Mouse (Mus musculus) limb, embryonic 11.5 days (tissue): Measurements from ENCODE around the gene Gm17606. TPM values are rescaled to one million over a fixed set of nuclear protein-coding genes. Genes with fewer than 3 reads are reported as not detected.

Experiments
- ATAC-seq: fragments of 200-750 bp; cut with Nextera tagmentation; 2 replicates; pipeline ENCODE4 v1.8.0; 2017; ENCODE audit warnings: low read depth; ENCODE audit not compliant: insufficient number of reproducible peaks, low FRiP score, low TSS enrichment
- DNase-seq: peaks from one replicate; pipeline ENCODE4 v3.0.0-alpha.2; 2015; ENCODE audit warnings: low spot score
- H3K27ac ChIP-seq: fragments of 300-500 bp; sonication (generic); replicated peaks from 2 replicates; pipeline ENCODE4 v1.5.1; 2014; ENCODE audit warnings: low read depth, mild to moderate bottlenecking, low read length
- H3K27me3 ChIP-seq: fragments of 300-500 bp; sonication (generic); 2 replicates; pipeline ENCODE4 v1.6.1; 2014; ENCODE audit warnings: mild to moderate bottlenecking, low read length, mixed read lengths; ENCODE audit not compliant: control insufficient read depth, insufficient read depth
- H3K36me3 ChIP-seq: fragments of 300-500 bp; sonication (generic); 2 replicates; pipeline ENCODE4 v1.6.1; 2014; ENCODE audit warnings: mild to moderate bottlenecking, low read length, moderate library complexity, mixed read lengths; ENCODE audit not compliant: control insufficient read depth, insufficient read depth
- H3K4me1 ChIP-seq: fragments of 300-500 bp; sonication (generic); 2 replicates; pipeline ENCODE4 v1.6.1; 2014; ENCODE audit warnings: low read length, mixed read lengths; ENCODE audit not compliant: control insufficient read depth, insufficient read depth
- H3K4me2 ChIP-seq: fragments of 300-500 bp; sonication (generic); 2 replicates; pipeline ENCODE4 v1.6.1; 2014; ENCODE audit warnings: low read depth, mild to moderate bottlenecking, moderate library complexity; ENCODE audit not compliant: severe bottlenecking
- H3K4me3 ChIP-seq: fragments of 300-500 bp; sonication (generic); 2 replicates; pipeline ENCODE4 v1.5.1; 2014; ENCODE audit warnings: low read depth, low read length
- H3K9ac ChIP-seq: fragments of 300-500 bp; sonication (generic); 2 replicates; pipeline ENCODE4 v1.6.1; 2014; ENCODE audit warnings: mild to moderate bottlenecking, low read length
- H3K9me3 ChIP-seq: fragments of 300-500 bp; sonication (generic); 2 replicates; pipeline ENCODE4 v1.6.1; 2016; ENCODE audit warnings: low read length; ENCODE audit not compliant: control insufficient read depth
- WGBS: fragments of 180-500 bp; shearing (Covaris S2); extraction: QIAGEN DNeasy Blood & Tissue Kit; methylation state at CpG from one replicate; pipeline ENCODE4 v1.1.7; 2014; 5-methylcytosine and 5-hydroxymethylcytosine counted together
- polyA plus RNA-seq: library from polyadenylated mRNA; unstranded; fragments of >200 nt; fragmentation: Nextera tagmentation; extraction: Ambion mirVana; gene quantifications from 2 replicates; pipeline ENCODE4 v1.2.1, GENCODE M21; 2014

Gene Gm17606
- polyA plus RNA-seq, 1 experiment from 2014 or later, result not detected

DNA sequence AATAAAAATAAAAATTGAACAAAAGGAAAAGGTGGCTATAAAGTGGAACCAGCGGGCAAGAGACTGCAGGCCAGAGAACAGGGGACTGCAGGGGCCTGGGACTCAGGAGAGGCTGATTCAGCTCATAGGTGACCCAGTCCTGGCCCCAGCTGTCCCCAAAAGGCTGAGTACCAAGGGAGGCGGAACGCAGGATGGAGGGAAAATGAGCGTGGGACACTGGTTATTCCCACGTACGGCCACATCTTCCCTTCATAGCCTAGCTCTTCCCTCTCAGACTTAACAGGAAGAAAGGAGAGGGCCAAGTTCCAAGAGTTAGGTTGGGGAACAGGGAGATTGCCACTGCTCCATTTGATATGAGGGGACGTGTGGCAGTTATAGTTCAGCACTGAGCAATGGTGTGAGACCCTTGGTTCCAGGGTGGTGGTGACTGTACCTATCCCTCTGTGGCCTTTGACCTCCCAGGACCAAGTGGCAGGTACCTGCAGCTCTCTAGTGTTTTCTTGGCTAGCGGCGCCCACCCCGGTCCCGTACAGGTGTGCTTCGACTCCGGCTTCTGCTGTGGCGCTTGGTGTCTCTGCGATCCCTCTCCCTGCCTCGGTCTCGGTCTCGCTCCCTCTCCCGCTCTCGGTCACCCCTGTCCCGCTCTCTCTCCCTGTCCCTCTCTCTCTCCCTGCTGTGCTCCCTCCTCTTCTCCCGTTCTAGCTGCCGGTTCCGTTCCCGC lies 1.6 kb downstream of the Gm17606 start:
- 78% methylated on average over 25 of the region's 25 CpGs for WGBS
- no peaks in the 10 kb centered on the region for H3K27me3 ChIP-seq
- no peak overlapping the region for H3K9ac ChIP-seq
- no peak overlapping the region for H3K4me2 ChIP-seq
- H3K36me3 ChIP-seq, result peaks cover 43% of the 10 kb centered on the region
- ATAC-seq (no peak), DNase-seq (no peak)
- H3K4me3 ChIP-seq, result no peak overlapping the region
- no peak overlapping the region; the same call in 1 of the 2 replicates for H3K27ac ChIP-seq
- H3K9me3 ChIP-seq, result no peaks in the 10 kb centered on the region
- peaks cover 14% of the 10 kb centered on the region for H3K4me1 ChIP-seq

- Histone ChIP-seq H3K9me3 (no peaks in the 10 kb centered on the region), H3K27me3 (no peaks in the 10 kb centered on the region), H3K9ac (no peak overlapping the region), H3K36me3 (peaks cover 46% of the 10 kb centered on the region), H3K4me1 (peaks cover 14% of the 10 kb centered on the region), H3K4me2 (no peak overlapping the region), H3K4me3 (no peak overlapping the region), H3K27ac (no peak overlapping the region; the same call in 1 of the 2 replicates)
- WGBS, result 91% methylated on average over 2 of the region's 2 CpGs
- DNase-seq, result no peak
- ATAC-seq, result no peak
Measured at GRCm38 (mm10) chr14:54643011-54643410, 2.3 kb downstream of the Gm17606 start.

- H3K27me3 ChIP-seq, result no peaks in the 10 kb centered on the region
- no peak overlapping the region for H3K9ac ChIP-seq
- H3K4me1 ChIP-seq, result peaks cover 10% of the 10 kb centered on the region
- no peak for DNase-seq
- WGBS, result 93% methylated on average over 9 of the region's 9 CpGs
- H3K27ac ChIP-seq, result no peak overlapping the region
- ATAC-seq, result no peak
- H3K36me3 ChIP-seq, result peaks cover 47% of the 10 kb centered on the region
- H3K4me2 ChIP-seq, result no peak overlapping the region
- H3K9me3 ChIP-seq, result no peaks in the 10 kb centered on the region
- no peak overlapping the region for H3K4me3 ChIP-seq
Measured at GRCm38 (mm10) chr14:54644294-54644693, 3.5 kb downstream of the Gm17606 start.

GRCm38 (mm10) chr14:54646455-54646854 lies 5.7 kb downstream of the Gm17606 start:
- WGBS, result 96% methylated on average over 17 of the region's 17 CpGs
- Histone ChIP-seq H3K4me3 (no peak overlapping the region), H3K9me3 (no peaks in the 10 kb centered on the region), H3K27ac (no peak overlapping the region), H3K4me1 (no peaks in the 10 kb centered on the region), H3K9ac (no peak overlapping the region), H3K27me3 (no peaks in the 10 kb centered on the region), H3K36me3 (peaks cover 63% of the 10 kb centered on the region), H3K4me2 (no peak overlapping the region)
- DNase-seq (no peak), ATAC-seq (no peak)

- Histone ChIP-seq H3K27me3 (no peaks in the 10 kb centered on the region), H3K9ac (no peak overlapping the region), H3K36me3 (peaks cover 63% of the 10 kb centered on the region), H3K9me3 (no peaks in the 10 kb centered on the region), H3K27ac (no peak overlapping the region), H3K4me1 (no peaks in the 10 kb centered on the region; the same call in 1 of the 2 replicates), H3K4me3 (no peak overlapping the region), H3K4me2 (no peak overlapping the region)
- ATAC-seq (no peak), DNase-seq (no peak)
- 93% methylated on average over 8 of the region's 8 CpGs for WGBS
Measured at GRCm38 (mm10) chr14:54646898-54647636, 6.3 kb downstream of the Gm17606 start.

GRCm38 (mm10) chr14:54647900-54648299 lies 7.1 kb downstream of the Gm17606 start:
- no peak for ATAC-seq
- Histone ChIP-seq H3K4me1 (no peaks in the 10 kb centered on the region; the same call in 1 of the 2 replicates), H3K27me3 (no peaks in the 10 kb centered on the region), H3K9me3 (no peaks in the 10 kb centered on the region), H3K4me2 (no peak overlapping the region), H3K36me3 (peaks cover 58% of the 10 kb centered on the region), H3K9ac (no peak overlapping the region), H3K27ac (no peak overlapping the region), H3K4me3 (no peak overlapping the region)
- no peak for DNase-seq
- 81% methylated on average over 4 of the region's 4 CpGs for WGBS

DNA sequence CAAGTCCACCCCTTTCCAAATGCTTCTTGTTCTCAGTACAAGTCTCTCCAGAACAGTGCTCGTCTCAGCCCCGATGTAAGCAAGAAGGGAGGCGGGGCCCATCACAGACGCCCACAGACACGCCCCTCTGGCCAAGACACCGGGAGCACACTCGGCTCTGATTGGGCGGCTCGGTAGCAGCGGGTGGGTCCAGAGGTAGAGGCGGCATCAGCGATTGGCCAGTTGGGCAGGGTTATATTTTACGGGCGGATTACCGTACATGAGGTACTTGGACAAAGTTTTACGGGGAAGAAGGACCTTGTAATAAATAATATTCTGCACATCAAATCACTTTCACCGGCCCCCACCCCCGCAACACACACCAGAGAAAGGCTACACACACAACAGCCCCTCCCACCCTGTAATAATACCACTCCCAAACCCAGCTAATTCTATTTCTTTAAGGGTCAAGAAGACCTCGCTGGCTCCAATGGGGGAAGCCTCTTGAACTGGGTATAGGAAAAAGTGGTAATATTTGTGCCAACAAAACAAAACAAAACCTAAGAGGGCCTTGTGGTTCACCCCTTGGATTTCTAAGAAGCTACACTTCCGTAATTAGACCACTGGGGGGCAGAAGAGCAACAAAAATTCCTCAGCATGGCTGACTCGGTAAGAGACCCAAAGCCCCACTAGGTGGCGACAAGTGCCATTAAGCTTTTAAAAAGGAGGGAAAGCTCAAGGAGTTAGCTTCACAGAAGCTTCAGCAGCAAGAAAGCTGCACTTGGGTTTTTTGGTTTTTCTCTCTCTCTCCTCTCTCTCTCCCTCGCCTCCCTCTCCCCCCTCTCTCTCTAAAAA lies 10.1 kb downstream of the Gm17606 start:
- Histone ChIP-seq H3K4me2 (no peak overlapping the region), H3K4me1 (peaks cover 5% of the 10 kb centered on the region)

GRCm38 (mm10) chr14:54651556-54651955 lies 10.8 kb downstream of the Gm17606 start:
- H3K9ac ChIP-seq, result no peak overlapping the region
- H3K4me2 ChIP-seq, result no peak overlapping the region
- ATAC-seq, result no peak
- H3K27me3 ChIP-seq, result no peaks in the 10 kb centered on the region
- H3K36me3 ChIP-seq, result peaks cover 32% of the 10 kb centered on the region
- H3K27ac ChIP-seq, result no peak overlapping the region
- WGBS, result 80% methylated on average over 4 of the region's 4 CpGs
- H3K4me3 ChIP-seq, result no peak overlapping the region
- H3K9me3 ChIP-seq, result no peaks in the 10 kb centered on the region
- DNase-seq, result no peak
- H3K4me1 ChIP-seq, result peaks cover 5% of the 10 kb centered on the region

More for the DNA sequence above, 10.1 kb downstream of the Gm17606 start:
- peaks cover 33% of the 10 kb centered on the region for H3K36me3 ChIP-seq
- 69% methylated on average over 23 of the region's 23 CpGs for WGBS
- no peak overlapping the region for H3K27ac ChIP-seq
- peak; percentile 90 for DNase-seq
- H3K27me3 ChIP-seq, result no peaks in the 10 kb centered on the region
- no peaks in the 10 kb centered on the region for H3K9me3 ChIP-seq
- H3K9ac ChIP-seq, result no peak overlapping the region
- H3K4me3 ChIP-seq, result no peak overlapping the region
- ATAC-seq, result peak; percentile 19; the same call in 1 of the 2 replicates
